Mouse (Mus musculus) forebrain, embryonic 10.5 days (tissue): ENCODE results near the gene Cdk5rap1. TPM values are rescaled to one million over a fixed set of nuclear protein-coding genes. Genes with fewer than 3 reads are reported as not detected.
"Not testable (repeated sequence)": the region's sequence is repeated elsewhere in the genome, so short reads cannot be mapped to it uniquely, and the experiment has no call there.

Experiments used
- DNase-seq: peaks from one replicate; pipeline ENCODE4 v3.0.0-alpha.2; 2017; ENCODE audit warnings: low spot score; ENCODE audit errors: extremely low spot score
- H3K27ac ChIP-seq: fragments of 300-500 bp; sonication (generic); 2 replicates; pipeline ENCODE4 v1.5.1; 2016; ENCODE audit warnings: mild to moderate bottlenecking
- H3K27me3 ChIP-seq: fragments of 300-500 bp; sonication (generic); 2 replicates; pipeline ENCODE4 v1.6.1; 2016; ENCODE audit warnings: mild to moderate bottlenecking; ENCODE audit not compliant: poor library complexity, severe bottlenecking
- H3K36me3 ChIP-seq: fragments of 300-500 bp; sonication (generic); replicated peaks from 2 replicates; pipeline ENCODE4 v1.6.1; 2016; ENCODE audit warnings: mild to moderate bottlenecking, moderate library complexity
- H3K4me1 ChIP-seq: fragments of 300-500 bp; sonication (generic); 2 replicates; pipeline ENCODE4 v1.6.1; 2016
- H3K4me3 ChIP-seq: fragments of 300-500 bp; sonication (generic); 2 replicates; pipeline ENCODE4 v1.5.1; 2016; ENCODE audit warnings: mild to moderate bottlenecking, moderate library complexity
- H3K9me3 ChIP-seq: fragments of 300-500 bp; sonication (generic); 2 replicates; pipeline ENCODE4 v1.6.1; 2016; ENCODE audit warnings: mild to moderate bottlenecking, moderate library complexity
- WGBS: fragments of 180-500 bp; shearing (Covaris S2); methylation state at CpG from one replicate; pipeline ENCODE4 v1.1.7; 2016; 5-methylcytosine and 5-hydroxymethylcytosine counted together
- polyA plus RNA-seq: library from polyadenylated mRNA; unstranded; fragments of >200 nt; fragmentation: Nextera tagmentation; extraction: Ambion mirVana; gene quantifications from 2 replicates; pipeline ENCODE4 v1.2.1, GENCODE M21; 2016

Cdk5rap1 gene
- polyA plus RNA-seq, 1 experiment from 2014 or later = 14.9 TPM

DNA sequence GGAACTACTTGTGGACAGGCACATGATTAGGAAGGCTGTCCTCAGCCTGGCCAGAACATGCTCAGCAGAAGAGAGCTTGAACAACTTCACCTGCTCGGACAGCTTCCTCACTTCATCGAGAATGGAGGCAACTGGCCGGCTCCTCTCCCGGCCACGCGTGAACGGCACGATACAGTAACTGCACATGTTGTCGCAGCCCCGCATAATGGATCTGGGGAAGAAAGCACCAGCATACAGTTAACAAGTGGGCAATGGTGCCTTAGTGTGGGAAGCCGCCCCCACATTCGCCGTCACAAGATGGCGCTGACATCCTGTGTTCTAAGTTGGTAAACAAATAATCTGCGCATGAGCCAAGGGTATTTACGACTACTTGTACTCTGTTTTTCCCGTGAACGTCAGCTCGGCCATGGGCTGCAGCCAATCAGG lies 18.8 kb downstream of the Cdk5rap1 start:
- 78% methylated on average over 16 of the region's 19 CpGs for WGBS
- H3K4me3 ChIP-seq = peak overlapping the region; percentile 40
- H3K27ac ChIP-seq = peak overlapping the region; percentile 61
- not testable (repeated sequence) for H3K9me3 ChIP-seq, H3K4me1 ChIP-seq, H3K27me3 ChIP-seq, DNase-seq
- H3K36me3 ChIP-seq = peaks cover 24% of the 10 kb centered on the region; the same call in 1 of the 2 replicates

DNA sequence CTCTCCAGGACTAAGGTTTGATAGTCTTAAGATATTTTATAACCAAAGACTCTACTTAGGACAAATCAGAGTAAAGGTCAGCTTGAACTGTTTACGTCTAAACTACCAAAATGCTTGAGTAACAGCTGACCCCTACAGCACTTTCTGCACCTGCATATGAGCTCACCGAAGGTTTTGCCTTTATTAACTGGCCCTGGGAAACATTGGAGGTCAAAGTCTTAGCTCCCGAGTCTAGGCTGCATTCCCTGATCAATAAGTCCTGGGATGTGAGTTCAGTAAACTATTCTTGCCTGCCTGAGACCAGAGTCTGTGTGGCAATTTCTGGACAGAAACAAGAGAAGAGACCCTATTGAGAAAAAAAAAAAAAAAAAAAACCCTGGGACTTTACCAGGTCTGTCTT lies 24.7 kb downstream of the Cdk5rap1 start:
- H3K9me3 ChIP-seq = no peaks in the 10 kb centered on the region
- H3K36me3 ChIP-seq = peaks cover 50% of the 10 kb centered on the region
- H3K4me1 ChIP-seq = no peaks in the 10 kb centered on the region
- no peak for DNase-seq
- no peaks in the 10 kb centered on the region for H3K27me3 ChIP-seq
- H3K27ac ChIP-seq = no peak overlapping the region
- 90% methylated on average over 3 of the region's 3 CpGs for WGBS
- H3K4me3 ChIP-seq = no peak overlapping the region

DNA sequence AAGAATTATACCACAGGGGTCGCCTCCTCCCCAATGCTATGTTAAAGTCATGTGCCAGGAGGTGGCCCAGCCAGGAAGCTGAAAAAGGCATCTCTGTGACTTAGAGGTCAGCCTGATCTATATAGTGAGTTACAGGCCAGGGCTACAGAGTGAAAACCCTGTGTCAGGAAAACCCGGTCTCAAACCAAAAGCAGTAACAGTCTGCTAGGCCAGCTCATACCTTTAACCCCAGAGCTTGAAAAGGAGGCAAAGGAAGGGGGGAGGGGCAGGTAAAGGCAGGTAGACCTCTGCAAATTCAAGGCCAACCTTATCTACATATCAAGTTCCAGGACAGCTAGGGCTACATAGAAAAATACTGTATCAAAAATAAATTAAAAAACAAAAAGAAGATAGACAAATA lies 33.5 kb downstream of the Cdk5rap1 start:
- Histone ChIP-seq H3K4me1 (no peaks in the 10 kb centered on the region), H3K4me3 (no peak overlapping the region), H3K27ac (no peak overlapping the region), H3K9me3 (no peaks in the 10 kb centered on the region), H3K27me3 (no peaks in the 10 kb centered on the region), H3K36me3 (peaks cover 26% of the 10 kb centered on the region)
- 76% methylated on average over 2 of the region's 2 CpGs for WGBS
- DNase-seq = no peak

DNA sequence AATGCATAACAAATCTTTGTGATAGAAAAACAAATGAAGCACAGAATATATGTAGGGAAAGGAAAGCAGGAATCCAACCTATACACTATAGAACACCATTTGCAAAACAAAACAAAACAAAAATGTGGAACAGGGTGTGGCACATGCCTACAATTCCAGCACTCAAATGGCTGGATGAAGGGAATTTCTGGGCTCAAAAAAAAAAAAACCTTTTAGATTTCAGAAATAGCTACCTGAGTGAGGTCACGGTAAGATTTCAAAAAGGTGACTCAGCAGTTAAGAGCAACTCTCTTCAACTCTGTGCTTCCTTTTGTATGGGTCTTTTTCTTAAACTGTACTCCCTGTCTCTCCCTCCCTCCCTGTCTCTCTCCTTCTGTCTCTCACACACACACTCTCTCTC lies 34.6 kb downstream of the Cdk5rap1 start:
- H3K4me1 ChIP-seq = no peaks in the 10 kb centered on the region
- no peak overlapping the region for H3K27ac ChIP-seq
- H3K9me3 ChIP-seq = no peaks in the 10 kb centered on the region
- WGBS = 77% methylated on average over 1 of the region's 1 CpGs
- no peak for DNase-seq
- no peak overlapping the region for H3K4me3 ChIP-seq
- H3K36me3 ChIP-seq = peaks cover 26% of the 10 kb centered on the region
- no peaks in the 10 kb centered on the region for H3K27me3 ChIP-seq

DNA sequence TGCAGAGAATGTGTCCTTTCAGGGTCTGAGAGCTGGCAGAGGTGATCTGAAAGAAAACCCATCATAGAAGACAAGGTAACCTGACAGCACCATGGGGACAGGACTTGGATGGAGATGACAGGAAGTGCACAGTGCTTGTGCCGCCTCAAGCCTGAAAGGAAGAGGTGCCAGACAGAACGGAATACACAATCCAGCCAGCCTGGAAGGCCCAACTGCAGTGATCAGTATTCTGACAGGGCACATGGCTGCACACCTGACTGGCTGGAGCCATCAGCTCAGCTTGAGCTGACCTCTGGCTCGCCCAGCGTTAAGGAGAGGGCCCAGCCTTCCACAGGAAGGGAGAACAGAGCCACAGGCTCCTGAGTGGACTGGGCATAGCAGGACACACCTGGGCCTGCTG lies 37.2 kb downstream of the Cdk5rap1 start:
- Histone ChIP-seq H3K9me3 (no peaks in the 10 kb centered on the region), H3K4me1 (no peaks in the 10 kb centered on the region), H3K4me3 (no peak overlapping the region), H3K27ac (no peak overlapping the region), H3K27me3 (no peaks in the 10 kb centered on the region), H3K36me3 (peaks cover 8% of the 10 kb centered on the region)
- no peak for DNase-seq
- 86% methylated on average over 4 of the region's 4 CpGs for WGBS

DNA sequence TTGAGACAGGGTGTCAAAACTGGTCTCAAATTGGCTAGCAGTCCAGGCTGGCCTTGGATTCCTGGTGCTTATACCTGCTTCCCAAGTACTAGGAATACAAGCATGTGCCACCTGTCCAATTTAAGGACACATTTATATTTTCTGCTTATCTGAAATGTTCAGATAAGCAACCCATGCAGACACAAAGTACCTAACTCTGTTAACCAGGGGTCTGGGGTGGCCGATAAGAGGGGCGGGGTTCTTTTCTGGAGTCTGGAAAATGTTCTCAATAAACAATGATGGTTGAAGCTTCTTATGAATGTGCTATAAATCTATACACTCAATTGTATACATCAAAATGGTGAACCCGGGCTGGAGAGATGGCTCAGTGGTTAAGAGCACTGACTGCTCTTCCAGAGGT lies 46.0 kb downstream of the Cdk5rap1 start:
- no peak overlapping the region for H3K4me3 ChIP-seq
- H3K27ac ChIP-seq = no peak overlapping the region
- no peak for DNase-seq
- no peaks in the 10 kb centered on the region for H3K9me3 ChIP-seq
- no peaks in the 10 kb centered on the region for H3K27me3 ChIP-seq
- no peaks in the 10 kb centered on the region for H3K4me1 ChIP-seq
- no peaks in the 10 kb centered on the region for H3K36me3 ChIP-seq
- 80% methylated on average over 3 of the region's 3 CpGs for WGBS

DNA sequence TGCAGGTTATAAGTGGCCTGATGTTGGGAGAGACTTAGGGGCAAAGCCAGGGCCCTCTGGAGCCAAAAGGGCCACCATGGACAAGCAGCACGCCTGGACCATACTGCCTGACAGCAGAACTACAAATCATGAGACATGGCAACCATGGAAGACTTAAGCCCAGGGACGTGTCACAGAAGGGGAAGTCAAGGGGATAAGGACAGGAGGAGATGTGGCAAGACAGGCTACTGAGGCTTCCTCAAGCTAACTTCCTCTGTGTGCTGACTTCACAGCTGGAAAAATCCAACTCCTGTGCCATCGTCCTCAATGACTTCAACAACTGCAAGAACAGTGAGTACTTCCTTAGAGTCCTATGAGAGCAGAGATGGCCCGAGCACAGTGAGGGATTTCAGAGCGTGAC lies 59.0 kb downstream of the Cdk5rap1 start:
- H3K36me3 ChIP-seq, DNase-seq, H3K27me3 ChIP-seq, H3K4me3 ChIP-seq, H3K9me3 ChIP-seq, H3K27ac ChIP-seq, H3K4me1 ChIP-seq: not testable (repeated sequence)
- WGBS = 84% methylated on average over 5 of the region's 5 CpGs

DNA sequence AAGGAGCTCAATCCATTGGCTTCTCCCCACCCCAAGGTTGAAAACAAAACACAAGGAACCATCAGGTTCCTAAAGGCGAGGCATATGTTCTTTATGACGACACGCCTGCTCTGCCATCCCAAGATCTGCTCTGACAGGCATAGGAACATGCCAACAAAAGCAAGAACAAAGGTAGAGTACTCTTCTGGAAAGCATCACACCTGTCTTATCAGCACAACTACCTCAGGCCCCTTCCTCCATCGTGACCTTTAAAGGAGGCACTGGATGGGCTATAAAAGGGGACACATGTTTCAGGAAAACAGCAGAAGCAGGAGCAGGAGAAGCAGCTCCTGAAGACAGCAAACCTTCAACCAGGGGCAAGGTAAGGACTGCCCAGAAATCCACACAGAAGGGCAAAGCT lies 65.9 kb downstream of the Cdk5rap1 start, which contains the start of gene Bpifb9b:
TSS of gene Bpifb9b (plus strand) at position 301 of the 400 bp plus-strand sequence.
- H3K27me3 ChIP-seq, DNase-seq: not testable (repeated sequence)
- 87% methylated on average over 4 of the region's 4 CpGs for WGBS

DNA sequence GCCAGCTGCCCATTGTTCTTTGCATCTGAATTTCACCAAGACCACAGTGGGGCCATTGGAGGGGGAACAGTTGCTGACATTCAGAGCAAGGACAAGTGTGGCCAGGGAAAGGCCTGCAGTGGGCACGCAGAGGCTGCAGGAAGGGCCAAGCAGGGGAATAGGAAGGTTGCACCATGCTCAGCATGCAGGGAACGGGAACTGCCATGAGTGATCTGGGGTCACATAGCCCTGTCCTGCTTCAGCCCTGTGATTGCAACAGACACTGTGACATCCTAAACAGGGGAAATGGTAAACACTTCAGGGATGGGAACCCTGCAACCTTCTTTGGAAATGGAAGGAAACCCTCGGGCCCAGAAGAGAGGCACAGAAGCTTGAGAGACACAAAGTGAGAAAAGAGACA lies 68.2 kb downstream of the Cdk5rap1 start:
- not testable (repeated sequence) for H3K27me3 ChIP-seq, H3K4me3 ChIP-seq, DNase-seq, H3K36me3 ChIP-seq, H3K4me1 ChIP-seq, H3K27ac ChIP-seq, H3K9me3 ChIP-seq
- 85% methylated on average over 1 of the region's 3 CpGs for WGBS

More for the DNA sequence above, 65.9 kb downstream of the Cdk5rap1 start, which contains the start of gene Bpifb9b:
- not testable (repeated sequence) for H3K36me3 ChIP-seq, H3K4me3 ChIP-seq, H3K9me3 ChIP-seq, H3K27ac ChIP-seq, H3K4me1 ChIP-seq

DNA sequence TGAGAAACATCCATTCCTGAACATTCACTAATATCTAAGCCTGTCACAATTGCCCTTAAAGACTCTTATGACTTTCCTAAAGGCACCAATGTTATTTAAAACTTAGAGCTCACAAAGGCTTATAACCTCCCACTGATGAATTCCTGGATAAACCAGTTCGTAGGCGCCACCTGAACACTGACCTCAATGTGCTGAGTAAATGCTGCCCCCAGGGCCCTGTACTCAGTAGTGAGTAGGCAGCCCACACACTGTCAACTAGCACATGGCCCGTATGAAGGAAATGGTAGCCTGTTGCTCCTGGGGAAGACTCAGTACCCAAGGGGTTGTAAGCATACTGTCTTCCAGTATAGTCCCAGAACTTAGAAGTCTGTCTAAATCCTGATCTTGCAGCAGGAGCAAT lies 71.0 kb downstream of the Cdk5rap1 start:
- no peak overlapping the region for H3K27ac ChIP-seq
- no peaks in the 10 kb centered on the region for H3K27me3 ChIP-seq
- DNase-seq = no peak
- no peaks in the 10 kb centered on the region for H3K9me3 ChIP-seq
- H3K4me3 ChIP-seq = no peak overlapping the region
- 84% methylated on average over 3 of the region's 3 CpGs for WGBS
- H3K36me3 ChIP-seq = no peaks in the 10 kb centered on the region
- no peaks in the 10 kb centered on the region for H3K4me1 ChIP-seq

DNA sequence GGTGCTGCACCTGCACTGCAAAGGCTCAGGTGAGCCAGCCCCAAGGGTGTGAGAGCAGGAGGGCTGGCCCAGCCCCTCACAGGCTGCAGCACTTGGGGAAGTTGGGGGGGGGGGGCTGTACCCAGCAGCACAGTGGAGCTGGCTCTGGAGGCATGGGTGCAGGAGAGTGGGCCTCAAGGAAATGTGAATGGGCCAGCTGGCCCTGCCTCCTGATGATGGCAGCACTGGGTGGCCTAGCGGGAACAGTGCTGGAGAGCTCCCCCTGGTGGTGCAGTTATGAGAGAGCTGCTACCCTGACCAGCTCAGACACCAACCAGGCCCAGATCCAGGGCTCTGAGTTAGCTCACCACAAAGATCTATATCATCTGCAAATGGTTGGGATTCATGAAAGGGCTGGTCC lies 72.3 kb downstream of the Cdk5rap1 start:
- WGBS = 0% methylated on average over 1 of the region's 1 CpGs
- Histone ChIP-seq H3K27ac (no peak overlapping the region), H3K36me3 (no peaks in the 10 kb centered on the region), H3K9me3 (no peaks in the 10 kb centered on the region), H3K4me3 (no peak overlapping the region), H3K4me1 (no peaks in the 10 kb centered on the region), H3K27me3 (no peaks in the 10 kb centered on the region)
- DNase-seq = peak; percentile 73

DNA sequence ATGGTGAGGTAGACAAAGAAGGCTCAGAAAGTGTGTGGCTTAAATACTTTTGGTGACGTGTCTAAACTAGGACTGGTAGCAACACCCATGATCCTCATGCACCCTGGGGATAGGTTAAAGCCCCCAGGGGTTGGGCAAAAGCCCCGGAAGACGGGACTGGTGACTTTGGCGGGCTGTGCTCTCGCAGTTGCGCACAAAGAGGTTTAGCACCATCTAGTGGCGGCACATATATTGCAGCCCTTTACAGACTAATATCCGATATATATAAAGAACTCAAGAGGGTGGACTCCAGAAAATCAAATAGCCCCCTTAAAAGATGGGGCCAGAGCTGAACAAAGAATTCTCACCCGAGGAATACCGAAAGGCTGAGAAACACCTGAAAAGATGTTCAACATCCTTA lies 78.1 kb downstream of the Cdk5rap1 start:
- not testable (repeated sequence) for H3K27me3 ChIP-seq, H3K4me3 ChIP-seq, H3K27ac ChIP-seq, H3K4me1 ChIP-seq, H3K9me3 ChIP-seq, H3K36me3 ChIP-seq
- WGBS = 3% methylated on average over 10 of the region's 10 CpGs
- DNase-seq = peak; percentile 61

DNA sequence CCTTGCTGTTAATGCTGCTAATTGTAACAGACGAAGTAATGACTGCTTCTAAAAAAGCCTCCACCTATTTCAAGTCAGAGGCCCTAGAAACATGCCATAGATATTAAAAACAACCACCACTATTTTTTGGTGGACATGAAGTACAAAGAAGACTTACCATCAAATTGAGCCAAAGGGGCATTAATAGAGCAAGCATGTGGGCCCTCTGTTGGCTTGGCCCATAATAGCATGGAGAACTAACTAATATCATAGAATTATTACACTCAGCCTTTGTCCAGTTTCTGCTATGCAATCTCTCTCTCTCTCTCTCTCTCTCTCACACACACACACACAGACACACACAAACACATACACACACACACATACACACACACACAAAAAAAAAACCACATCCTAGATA lies 80.0 kb downstream of the Cdk5rap1 start:
- H3K27me3 ChIP-seq = no peaks in the 10 kb centered on the region
- H3K4me1 ChIP-seq = no peaks in the 10 kb centered on the region
- H3K27ac ChIP-seq = no peak overlapping the region
- H3K9me3 ChIP-seq = no peaks in the 10 kb centered on the region
- no peak overlapping the region for H3K4me3 ChIP-seq
- no peaks in the 10 kb centered on the region for H3K36me3 ChIP-seq
- DNase-seq = no peak
- WGBS = 85% methylated on average over 1 of the region's 1 CpGs

DNA sequence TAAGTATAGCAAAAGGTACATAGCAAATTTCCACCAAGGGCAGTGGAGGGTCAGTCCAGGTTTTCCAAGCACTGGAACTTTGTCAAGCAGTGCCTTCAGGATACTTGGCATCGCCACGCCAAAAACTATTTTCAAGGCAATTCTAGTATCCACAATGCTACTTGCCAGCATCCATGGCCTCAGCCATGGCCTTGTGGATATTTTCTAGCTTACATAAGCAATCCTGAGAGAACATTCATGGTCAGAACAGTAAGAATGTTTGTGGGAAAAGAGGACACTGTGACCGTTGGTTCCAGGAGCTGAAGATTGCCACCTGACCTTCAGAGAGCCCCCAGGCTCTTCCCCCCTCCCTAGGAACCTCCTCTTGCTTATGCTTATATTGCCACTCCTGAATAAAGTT lies 80.9 kb downstream of the Cdk5rap1 start:
- not testable (repeated sequence) for H3K27ac ChIP-seq, DNase-seq, H3K4me3 ChIP-seq, H3K4me1 ChIP-seq, H3K27me3 ChIP-seq, H3K36me3 ChIP-seq, H3K9me3 ChIP-seq
- WGBS = 90% methylated on average over 3 of the region's 3 CpGs
